Mouse (Mus musculus): ENCODE measurements around the gene Slc25a24. TPM values are rescaled to one million over a fixed set of nuclear protein-coding genes. Genes with fewer than 3 reads are reported as not detected.

Gene Slc25a24
- total RNA-seq (2022) = 1 to 10 TPM; 1.1 to 1.8 (median 1.8) TPM

GRCm38 (mm10) chr3:109122641-109123530, at the start of gene Slc25a24:
Gene Slc25a24 (plus strand): TSS chr3:109123149.
- peak; percentile 33 to 34 for DNase-seq (ENCODE audit: low spot score in 2 of 2)

GRCm38 (mm10) chr3:109080169-109080568, 42.8 kb upstream of the Slc25a24 start, which contains the start of gene Slc25a54:
Gene Slc25a54 (plus strand): TSS chr3:109080469.
- DNase-seq (ENCODE audit: low spot score in 2 of 2) = no peak

- DNase-seq (ENCODE audit: low spot score in 2 of 2) = no peak
Measured at GRCm38 (mm10) chr3:109084418-109084817, 38.5 kb upstream of the Slc25a24 start.

- no peak for DNase-seq (ENCODE audit: low spot score in 2 of 2)
Measured at GRCm38 (mm10) chr3:109088460-109088859, 34.5 kb upstream of the Slc25a24 start.

GRCm38 (mm10) chr3:109104702-109105101, 18.2 kb upstream of the Slc25a24 start:
- DNase-seq (ENCODE audit: low spot score in 2 of 2) = no peak

GRCm38 (mm10) chr3:109117136-109117535, 5.8 kb upstream of the Slc25a24 start:
- no peak for DNase-seq (ENCODE audit: low spot score in 2 of 2)

- DNase-seq (ENCODE audit: low spot score in 2 of 2) = no peak
Measured at GRCm38 (mm10) chr3:109119562-109119961, 3.4 kb upstream of the Slc25a24 start.

- DNase-seq (ENCODE audit: low spot score in 2 of 2) = no peak
Measured at GRCm38 (mm10) chr3:109119973-109120372, 3.0 kb upstream of the Slc25a24 start.

- DNase-seq (ENCODE audit: low spot score in 2 of 2) = peak; percentile 24 to 52
Measured at GRCm38 (mm10) chr3:109123531-109123981, 607 bp downstream of the Slc25a24 start.

GRCm38 (mm10) chr3:109124091-109124490, 1.1 kb downstream of the Slc25a24 start:
- no peak for DNase-seq (ENCODE audit: low spot score in 2 of 2)

- no peak for DNase-seq (ENCODE audit: low spot score in 2 of 2)
Measured at GRCm38 (mm10) chr3:109125531-109125930, 2.6 kb downstream of the Slc25a24 start.

GRCm38 (mm10) chr3:109129768-109130167, 6.8 kb downstream of the Slc25a24 start:
- DNase-seq (ENCODE audit: low spot score in 2 of 2) = no peak

GRCm38 (mm10) chr3:109132966-109133365, 10.0 kb downstream of the Slc25a24 start:
- DNase-seq (ENCODE audit: low spot score in 2 of 2) = no peak

GRCm38 (mm10) chr3:109134036-109134435, 11.1 kb downstream of the Slc25a24 start:
- no peak for DNase-seq (ENCODE audit: low spot score in 2 of 2)

GRCm38 (mm10) chr3:109135352-109135751, 12.4 kb downstream of the Slc25a24 start:
- no peak for DNase-seq (ENCODE audit: low spot score in 2 of 2)

- no peak for DNase-seq (ENCODE audit: low spot score in 2 of 2)
Measured at GRCm38 (mm10) chr3:109152561-109152960, 29.6 kb downstream of the Slc25a24 start.

- no peak for DNase-seq (ENCODE audit: low spot score in 2 of 2)
Measured at GRCm38 (mm10) chr3:109153410-109153809, 30.5 kb downstream of the Slc25a24 start.

- DNase-seq (ENCODE audit: low spot score in 2 of 2) = no peak
Measured at GRCm38 (mm10) chr3:109155926-109156669, 33.1 kb downstream of the Slc25a24 start.

GRCm38 (mm10) chr3:109157481-109157880, 34.5 kb downstream of the Slc25a24 start:
- DNase-seq (ENCODE audit: low spot score in 2 of 2) = no peak

- DNase-seq (ENCODE audit: low spot score in 2 of 2) = no peak
Measured at GRCm38 (mm10) chr3:109164088-109164487, 41.1 kb downstream of the Slc25a24 start.

GRCm38 (mm10) chr3:109164644-109165043, 41.7 kb downstream of the Slc25a24 start:
- no peak for DNase-seq (ENCODE audit: low spot score in 2 of 2)

GRCm38 (mm10) chr3:109165214-109165829, 42.4 kb downstream of the Slc25a24 start:
- DNase-seq (ENCODE audit: low spot score in 2 of 2) = no peak

Data from gastrocnemius, adult 8-10 months (tissue).